Mouse (Mus musculus) adipose tissue, adult 10 weeks (tissue): Measurements from ENCODE around the gene Ism1. TPM values are rescaled to one million over a fixed set of nuclear protein-coding genes. Genes with fewer than 3 reads are reported as not detected.

ENCODE experiments used
- polyA plus RNA-seq: library from polyadenylated mRNA; stranded (reverse); fragments of 350-450 nt; fragmentation: Illumina TruSeq; extraction: RNeasy Lipid Tissue Mini Kit (QIAGEN cat#74804); gene quantifications from one replicate; pipeline ENCODE4 v1.2.3, GENCODE M21; 2014; ENCODE audit warnings: low read depth, low replicate concordance

Ism1 gene
- polyA plus RNA-seq = 29.5 TPM

GRCm38 (mm10) chr2:139677809-139678274 is at the start of gene Ism1:
Gene Ism1, plus strand, starts transcription at chr2:139678178.

Other genes starting within 250 kb of the Ism1 start
- gene Sptlc3, start 184.3 kb upstream of the Ism1 start, polyA plus RNA-seq = 2.1 TPM